Mouse (Mus musculus) midbrain, embryonic 10.5 days (tissue): Measurements from ENCODE around the gene Reps2. TPM values are rescaled to one million over a fixed set of nuclear protein-coding genes. Genes with fewer than 3 reads are reported as not detected.

ENCODE experiments used
- polyA plus RNA-seq: library from polyadenylated mRNA; unstranded; fragments of >200 nt; fragmentation: Nextera tagmentation; extraction: Ambion mirVana; gene quantifications from 2 replicates; pipeline ENCODE4 v1.2.1, GENCODE M21; 2016

Gene Reps2
- polyA plus RNA-seq, 1 experiment from 2014 or later: 0.31 TPM

Other genes starting within 250 kb of the Reps2 start
- 384 and 412 TPM in 2 replicates for gene Rbbp7, start 116.8 kb upstream of the Reps2 start, polyA plus RNA-seq
- 14.5 and 14.6 TPM in 2 replicates for gene Txlng, start 185.8 kb upstream of the Reps2 start, polyA plus RNA-seq
- 25.7 and 25.8 TPM in 2 replicates for gene Syap1, start 244.8 kb upstream of the Reps2 start, polyA plus RNA-seq